Mouse (Mus musculus) liver, embryonic 14.5 days (tissue): Measurements from ENCODE around the gene Ell. TPM values are rescaled to one million over a fixed set of nuclear protein-coding genes. Genes with fewer than 3 reads are reported as not detected.
A peak's percentile ranks its signal among the peaks of the same experiment; 100 is the strongest.

Experiments
- ATAC-seq: fragments of 200-750 bp; cut with Nextera tagmentation; 2 replicates; pipeline ENCODE4 v1.8.0; 2017; ENCODE audit warnings: moderate number of reproducible peaks, mild to moderate bottlenecking, moderate library complexity; ENCODE audit not compliant: insufficient read depth
- DNase-seq, 3 experiments: peaks; one replicate each; pipeline ENCODE4 v3.0.0-alpha.2; 2012 to 2013; ENCODE audit warnings: low read depth in 3 of 3, low spot score in 3 of 3
- H3K27ac ChIP-seq: fragments of 300-500 bp; sonication (generic); 2 replicates; pipeline ENCODE4 v1.5.1; 2014; ENCODE audit warnings: moderate library complexity, mild to moderate bottlenecking, control low read depth, inconsistent platforms
- H3K27me3 ChIP-seq: fragments of 300-500 bp; sonication (generic); 2 replicates; pipeline ENCODE4 v1.6.1; 2014; ENCODE audit warnings: mild to moderate bottlenecking, low read length, moderate library complexity; ENCODE audit not compliant: control insufficient read depth, insufficient read depth
- H3K36me3 ChIP-seq: fragments of 300-500 bp; sonication (generic); replicated peaks from 2 replicates; pipeline ENCODE4 v1.6.1; 2014; ENCODE audit warnings: low read depth; ENCODE audit not compliant: control insufficient read depth, insufficient read depth
- H3K4me1 ChIP-seq, 2 experiments: fragments of 200-500 bp in 1 of 2; fragments of 300-500 bp in 1 of 2; sonication (generic) in 1 of 2; replicated peaks; 2 replicates each; pipeline ENCODE4 v1.6.1; 2012 to 2014; ENCODE audit warnings: antibody characterized with exemption in 1 of 2, inconsistent platforms in 1 of 2, low read length in 1 of 2; ENCODE audit not compliant: control insufficient read depth in 2 of 2, insufficient read depth in 2 of 2
- H3K4me2 ChIP-seq: fragments of 300-500 bp; sonication (generic); 2 replicates; pipeline ENCODE4 v1.6.1; 2014; ENCODE audit warnings: low read depth, mild to moderate bottlenecking, control low read depth, moderate library complexity
- H3K4me3 ChIP-seq, 2 experiments: fragments of 200-500 bp in 1 of 2; fragments of 300-500 bp in 1 of 2; sonication (generic) in 1 of 2; 2 replicates each; pipeline ENCODE4 v1.5.1; 2012 to 2014; ENCODE audit warnings: low read depth in 2 of 2, low read length in 2 of 2, mild to moderate bottlenecking in 2 of 2, control low read depth in 1 of 2, inconsistent platforms in 1 of 2, moderate library complexity in 1 of 2; ENCODE audit not compliant: insufficient read depth in 1 of 2
- H3K9ac ChIP-seq: fragments of 300-500 bp; sonication (generic); replicated peaks from 2 replicates; pipeline ENCODE4 v1.6.1; 2014; ENCODE audit warnings: mild to moderate bottlenecking, control low read depth, moderate library complexity
- H3K9me3 ChIP-seq: fragments of 300-500 bp; sonication (generic); 2 replicates; pipeline ENCODE4 v1.6.1; 2016; ENCODE audit warnings: low read length, mixed read lengths; ENCODE audit not compliant: control insufficient read depth
- CTCF ChIP-seq: IDR thresholded peaks from 2 replicates; pipeline ENCODE4 v1.5.1; 2016; ENCODE audit warnings: antibody characterized with exemption, low read depth, control low read depth
- EP300 ChIP-seq: IDR thresholded peaks from 2 replicates; pipeline ENCODE4 v1.6.1; 2016; ENCODE audit warnings: antibody characterized with exemption, low read depth
- WGBS: fragments of 180-500 bp; shearing (Covaris S2); extraction: QIAGEN DNeasy Blood & Tissue Kit; methylation state at CpG from one replicate; pipeline ENCODE4 v1.1.7; 2014; ENCODE audit not compliant: insufficient replicate concordance; 5-methylcytosine and 5-hydroxymethylcytosine counted together
- polyA plus RNA-seq, 2 experiments: library from polyadenylated mRNA; depleted of rRNA in 1 of 2; stranded (reverse) in 1 of 2; unstranded in 1 of 2; fragments of >200 nt; fragmentation: Nextera tagmentation in 1 of 2; extraction: Ambion mirVana in 1 of 2; gene quantifications; 2 replicates each; pipeline versions ENCODE4 v1.2.1 to v1.2.3; 2012 to 2014

Gene Ell
- polyA plus RNA-seq, 2 experiments: 7.7 to 8.9 TPM

GRCm38 (mm10) chr8:70630532-70631381 is 91.5 kb downstream of the Ell start:
- H3K27ac ChIP-seq: peak overlapping the region; percentile 44; the same call in 1 of the 2 replicates
- peaks cover 20 to 29% of the 10 kb centered on the region in 2 experiments for H3K4me1 ChIP-seq
- no peaks in the 10 kb centered on the region for H3K36me3 ChIP-seq
- peak overlapping the region; percentile 54 for H3K9ac ChIP-seq
- H3K4me2 ChIP-seq: peak overlapping the region; percentile 81
- no peak for TF ChIP-seq CTCF
- TF ChIP-seq EP300: no peak
- H3K27me3 ChIP-seq: peaks cover 8% of the 10 kb centered on the region
- peak; percentile 50 for ATAC-seq
- 10% methylated on average over 22 of the region's 22 CpGs for WGBS
- no peaks in the 10 kb centered on the region for H3K9me3 ChIP-seq
- H3K4me3 ChIP-seq: peak overlapping the region; percentile 39 to 71
- DNase-seq: no peak

- Histone ChIP-seq H3K4me2 (peak overlapping the region; percentile 81), H3K9ac (peak overlapping the region; percentile 54; the same call in 1 of the 2 replicates), H3K4me3 (peak overlapping the region; percentile 39 to 71), H3K36me3 (no peaks in the 10 kb centered on the region), H3K27me3 (peaks cover 8% of the 10 kb centered on the region), H3K9me3 (no peaks in the 10 kb centered on the region), H3K27ac (peak overlapping the region; percentile 44; the same call in 1 of the 2 replicates), H3K4me1 (peaks cover 20 to 33% of the 10 kb centered on the region in 2 experiments)
- TF ChIP-seq CTCF (0 out of 2 replicates have a peak, but pooled peaks have one; percentile 17), EP300 (no peak)
- no peak for DNase-seq
- 11% methylated on average over 24 of the region's 24 CpGs for WGBS
- ATAC-seq: no peak
These were observed 92.2 kb downstream of the Ell start for GRCm38 (mm10) chr8:70631436-70631835.

DNA sequence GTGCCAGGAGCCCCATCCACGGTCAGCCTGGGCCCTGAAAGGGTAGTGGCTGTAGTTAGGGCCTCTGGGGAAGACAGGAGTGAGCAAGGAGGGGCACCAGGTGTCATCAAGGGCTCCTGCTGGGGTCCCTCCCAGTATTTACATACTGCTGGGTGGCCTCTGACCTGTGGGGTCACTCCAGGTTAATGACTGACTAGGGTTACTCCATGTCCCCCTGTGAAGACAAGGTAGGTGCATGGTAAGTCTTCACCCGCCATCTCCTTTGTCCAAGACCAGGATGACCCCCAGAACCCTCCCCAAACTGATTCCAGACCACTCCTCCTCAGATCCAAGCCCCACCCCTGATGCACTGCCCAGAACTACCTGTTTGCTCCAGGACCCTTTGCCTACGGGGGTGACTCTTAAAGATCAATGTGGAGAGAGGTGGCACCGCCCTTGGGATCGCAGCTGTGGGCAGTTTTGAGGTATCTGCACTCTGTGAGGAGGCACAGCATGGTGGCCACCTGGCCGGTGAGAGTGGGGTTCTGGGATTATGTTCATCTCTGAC is 93.2 kb downstream of the Ell start, which contains the start of gene Gdf15:
Gene Gdf15 (minus strand): TSS at position 111 of the 547 bp plus-strand sequence.
- H3K27me3 ChIP-seq: peaks cover 8% of the 10 kb centered on the region
- ATAC-seq (no peak), DNase-seq (no peak)
- H3K9ac ChIP-seq: peak within 1 kb of the TSS; percentile 54; the same call in 1 of the 2 replicates
- WGBS: 59% methylated on average over 6 of the region's 6 CpGs
- TF ChIP-seq CTCF (no peak), EP300 (no peak)
- peak within 1 kb of the TSS; percentile 44; the same call in 1 of the 2 replicates for H3K27ac ChIP-seq
- peak within 1 kb of the TSS; percentile 81 for H3K4me2 ChIP-seq
- H3K9me3 ChIP-seq: no peaks in the 10 kb centered on the region
- peaks cover 22 to 40% of the 10 kb centered on the region in 2 experiments for H3K4me1 ChIP-seq
- no peaks in the 10 kb centered on the region for H3K36me3 ChIP-seq
- H3K4me3 ChIP-seq: peak within 1 kb of the TSS; percentile 39 to 71

GRCm38 (mm10) chr8:70634066-70634465 is 94.8 kb downstream of the Ell start:
- 47% methylated on average over 6 of the region's 6 CpGs for WGBS

GRCm38 (mm10) chr8:70635527-70635926 is 96.3 kb downstream of the Ell start:
- Histone ChIP-seq H3K9ac (no peak overlapping the region; the same call in 1 of the 2 replicates), H3K36me3 (no peaks in the 10 kb centered on the region), H3K4me3 (no peak overlapping the region), H3K27me3 (peaks cover 8% of the 10 kb centered on the region), H3K4me2 (no peak overlapping the region), H3K9me3 (no peaks in the 10 kb centered on the region), H3K27ac (peak overlapping the region; percentile 5), H3K4me1 (peaks cover 21 to 40% of the 10 kb centered on the region in 2 experiments)
- TF ChIP-seq CTCF (no peak), EP300 (no peak; the same call in 1 of the 2 replicates)
- no peak for ATAC-seq
- DNase-seq: no peak
- 23% methylated on average over 6 of the region's 6 CpGs for WGBS

More at GRCm38 (mm10) chr8:70634066-70634465, 94.8 kb downstream of the Ell start:
- Histone ChIP-seq H3K9me3 (no peaks in the 10 kb centered on the region), H3K36me3 (no peaks in the 10 kb centered on the region), H3K27ac (no peak overlapping the region), H3K27me3 (peaks cover 8% of the 10 kb centered on the region), H3K4me2 (no peak overlapping the region), H3K9ac (no peak overlapping the region), H3K4me1 (peaks cover 26 to 46% of the 10 kb centered on the region in 2 experiments), H3K4me3 (no peak overlapping the region)
- TF ChIP-seq CTCF (no peak), EP300 (no peak)
- ATAC-seq: no peak
- DNase-seq: no peak
